Mouse (Mus musculus): ENCODE data around the gene 1700001L19Rik.

GRCm38 (mm10) chr13:68568110-68568509 is 29.1 kb upstream of the 1700001L19Rik start:
- TF ChIP-seq CTCF (IDR thresholded peaks at IDR 0.05; ENCODE audit: low read depth) (no peak), EP300 (IDR thresholded peaks at IDR 0.05; ENCODE audit: low read depth) (no peak)
